Mouse (Mus musculus): Measurements from ENCODE around the gene Capn9.

- TF ChIP-seq POLR2A (IDR thresholded peaks at IDR 0.05; ENCODE audit: borderline replicate concordance, extremely low read depth, low read depth, low read length) (no peak), CTCF (IDR thresholded peaks at IDR 0.05; ENCODE audit: insufficient read depth, low read length) (no peak)
These were observed 45.4 kb upstream of the Capn9 start for GRCm38 (mm10) chr8:124530556-124530955.

All from lung, adult 2 months (tissue).